Mouse (Mus musculus) spleen, adult 2 months (tissue): ENCODE measurements around the gene Srgap3.

Experiments used
- CTCF ChIP-seq: fragments of 200-500 bp; IDR thresholded peaks from 2 replicates; pipeline ENCODE4 v1.5.1; 2011; ENCODE audit warnings: mild to moderate bottlenecking, inconsistent platforms; ENCODE audit not compliant: insufficient read depth, insufficient read length, insufficient replicate concordance; ENCODE audit errors: extremely low read depth
- POLR2A ChIP-seq: fragments of 200-500 bp; IDR thresholded peaks from 2 replicates; pipeline ENCODE4 v1.6.1; 2011; ENCODE audit warnings: low read depth, low read length, inconsistent platforms

DNA sequence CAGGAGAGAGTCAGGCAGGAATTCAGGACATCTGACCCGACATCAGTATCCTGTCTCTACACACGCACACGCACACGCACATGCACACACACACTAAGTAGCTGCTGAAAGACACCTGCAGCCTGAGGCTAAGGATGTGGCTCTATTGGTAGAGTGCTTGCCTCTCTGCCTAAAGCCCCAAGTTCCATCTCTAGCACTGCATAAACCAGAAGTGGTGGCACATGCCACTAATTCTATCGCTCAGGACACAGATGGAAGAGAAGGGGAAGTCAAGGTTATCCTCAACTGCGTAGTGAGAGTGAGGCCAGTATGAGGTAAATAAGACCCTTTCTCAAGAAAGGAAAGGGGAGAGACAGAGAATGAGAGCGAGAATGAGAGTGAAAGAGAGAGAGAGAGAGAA lies 6.8 kb upstream of the Srgap3 start:
- TF ChIP-seq CTCF: no peak
- no peak for TF ChIP-seq POLR2A
